Mouse (Mus musculus): ENCODE results near the gene Olfr1153.

Gene Olfr1153

DNA sequence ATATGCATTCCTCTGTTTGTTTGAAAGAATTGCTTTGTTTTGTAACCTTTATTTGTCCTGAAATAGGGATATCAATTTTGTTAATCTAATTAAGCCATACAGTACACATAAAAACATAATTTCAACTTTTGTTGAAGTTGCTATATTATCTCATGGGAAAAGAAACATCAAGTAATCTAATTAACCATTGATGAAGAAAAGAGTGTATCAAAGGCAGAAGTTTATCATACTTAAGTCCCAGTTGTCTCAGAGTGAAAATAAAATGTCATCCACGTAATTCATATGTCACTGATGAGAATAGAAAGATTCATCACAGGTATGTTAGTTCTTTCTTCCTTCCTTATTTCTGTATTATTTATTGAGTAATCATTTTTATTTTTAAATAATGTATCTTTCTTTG, at the start of gene Olfr1153:
TSS of gene Olfr1153 (plus strand) at position 301 of the 400 bp plus-strand sequence.
- in situ Hi-C loops (cut with MboI, MseI), result no loop called here

DNA sequence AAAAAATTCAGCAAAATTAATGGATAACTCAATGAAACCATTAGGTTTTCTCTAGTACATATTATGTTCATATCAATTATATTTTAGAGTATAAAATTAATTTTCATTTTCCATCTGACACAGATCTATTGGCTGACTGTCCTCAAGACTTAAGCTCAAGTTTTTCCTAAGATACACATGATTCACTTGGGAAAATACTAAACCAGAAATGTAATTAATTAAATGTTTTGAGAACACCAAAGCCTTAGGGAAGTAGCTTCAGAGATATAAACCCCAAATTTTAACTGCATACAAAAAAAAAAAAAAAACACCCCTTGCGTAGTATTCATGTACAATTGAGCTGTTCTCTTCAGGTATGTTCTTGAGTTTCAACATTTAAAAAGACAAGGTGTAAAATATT, 39.2 kb upstream of the Olfr1153 start, which contains the start of gene Olfr1151:
TSS of gene Olfr1151 (plus strand) at position 301 of the 400 bp plus-strand sequence.
- in situ Hi-C loops (cut with MboI, MseI), result loop anchor here (10.0 kb wide), 1 partner anchor 1331 kb away; no protein-coding TSS in a partner anchor

DNA sequence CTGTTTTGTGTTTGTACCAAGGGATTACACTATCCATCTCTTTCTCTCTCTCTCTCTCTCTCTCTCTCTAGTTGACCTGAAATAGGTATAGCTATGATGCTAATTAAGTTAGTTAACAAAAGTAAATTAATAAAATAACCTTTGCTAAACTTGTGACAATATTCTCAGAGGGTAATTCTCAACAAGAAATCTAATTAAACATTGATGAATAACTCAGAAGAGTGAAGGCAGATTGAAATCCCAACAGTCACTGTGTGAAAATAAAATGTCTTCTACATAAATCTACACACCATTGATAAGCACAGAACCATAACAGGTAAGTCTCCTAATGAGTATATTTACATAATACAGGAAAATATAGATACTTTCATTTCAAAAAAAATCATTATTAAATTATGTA, 28.6 kb upstream of the Olfr1153 start, which contains the start of gene Olfr1152:
TSS of gene Olfr1152 (plus strand) at position 301 of the 400 bp plus-strand sequence.
- in situ Hi-C loops (cut with MboI, MseI), result no loop called here

DNA sequence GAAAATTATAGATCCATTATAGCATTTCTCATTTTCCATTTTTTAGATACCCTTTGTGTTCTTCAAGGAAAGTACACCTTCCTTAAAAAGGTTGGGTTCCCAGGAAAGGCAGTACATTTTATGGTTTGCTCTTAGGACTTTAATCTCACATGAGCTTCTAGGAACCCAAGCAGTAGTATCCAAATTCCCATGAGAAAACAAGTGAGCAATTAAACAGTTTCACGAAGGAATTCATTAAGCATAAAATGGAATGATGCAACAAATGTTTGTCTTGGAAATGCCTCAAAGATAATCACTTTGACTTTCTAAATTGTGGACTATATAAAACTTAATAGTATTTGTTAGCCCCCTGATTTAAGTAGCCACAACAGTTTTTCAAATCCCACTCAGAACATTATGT, 10.3 kb downstream of the Olfr1153 start, which contains the start of gene Olfr1154:
TSS of gene Olfr1154 (minus strand) at position 101 of the 400 bp plus-strand sequence.
- in situ Hi-C loops (cut with MboI, MseI), result no loop called here

DNA sequence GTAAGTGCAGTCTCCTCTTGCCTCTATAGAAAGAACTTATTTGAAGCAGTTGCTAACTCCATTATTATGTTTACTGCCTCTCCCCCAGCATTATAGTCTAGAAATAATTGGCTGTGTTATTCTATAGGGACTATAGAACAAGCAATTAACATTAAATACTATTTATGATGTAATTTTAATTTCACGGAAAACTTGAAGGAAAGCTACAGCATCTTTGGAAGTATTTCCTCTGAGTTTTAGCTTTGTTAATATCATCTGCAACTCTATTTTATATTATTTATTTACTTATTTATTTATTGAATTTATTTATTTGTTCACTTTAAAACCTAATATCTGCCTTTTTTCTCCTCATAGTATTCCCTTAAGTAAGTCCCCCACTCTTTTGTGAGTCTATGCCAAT, 50.3 kb downstream of the Olfr1153 start, which contains the start of gene Olfr1155:
TSS of gene Olfr1155 (minus strand) at position 101 of the 400 bp plus-strand sequence.
- in situ Hi-C loops (cut with MboI, MseI), result no loop called here
